Mouse (Mus musculus) lung, embryonic 15.5 days (tissue): Measurements from ENCODE around the gene Cacng6. TPM values are rescaled to one million over a fixed set of nuclear protein-coding genes. Genes with fewer than 3 reads are reported as not detected.
"Not testable (repeated sequence)": the region's sequence is repeated elsewhere in the genome, so short reads cannot be mapped to it uniquely, and the experiment has no call there.

Experiments used
- ATAC-seq: fragments of 200-750 bp; cut with Nextera tagmentation; 2 replicates; pipeline ENCODE4 v1.8.0; 2017; ENCODE audit warnings: moderate number of reproducible peaks, borderline replicate concordance; ENCODE audit not compliant: low FRiP score, low TSS enrichment; ENCODE audit errors: extremely low read depth
- H3K27ac ChIP-seq: fragments of 300-500 bp; sonication (generic); 2 replicates; pipeline ENCODE4 v1.5.1; 2015; ENCODE audit warnings: moderate library complexity, mild to moderate bottlenecking, inconsistent platforms
- H3K27me3 ChIP-seq: fragments of 300-500 bp; sonication (generic); 2 replicates; pipeline ENCODE4 v1.6.1; 2015; ENCODE audit warnings: inconsistent platforms
- H3K36me3 ChIP-seq: fragments of 300-500 bp; sonication (generic); 2 replicates; pipeline ENCODE4 v1.6.1; 2015; ENCODE audit warnings: inconsistent platforms
- H3K4me1 ChIP-seq: fragments of 300-500 bp; sonication (generic); 2 replicates; pipeline ENCODE4 v1.6.1; 2015; ENCODE audit warnings: inconsistent platforms
- H3K4me2 ChIP-seq: fragments of 300-500 bp; sonication (generic); 2 replicates; pipeline ENCODE4 v1.6.1; 2015; ENCODE audit warnings: inconsistent platforms, mild to moderate bottlenecking, moderate library complexity
- H3K4me3 ChIP-seq: fragments of 300-500 bp; sonication (generic); 2 replicates; pipeline ENCODE4 v1.5.1; 2015; ENCODE audit warnings: mild to moderate bottlenecking, inconsistent platforms
- H3K9ac ChIP-seq: fragments of 300-500 bp; sonication (generic); 2 replicates; pipeline ENCODE4 v1.6.1; 2015; ENCODE audit warnings: inconsistent platforms
- H3K9me3 ChIP-seq: fragments of 300-500 bp; sonication (generic); 2 replicates; pipeline ENCODE4 v1.6.1; 2016; ENCODE audit warnings: inconsistent platforms
- WGBS: fragments of 180-500 bp; shearing (Covaris S2); methylation state at CpG from one replicate; pipeline ENCODE4 v1.1.7; 2015; 5-methylcytosine and 5-hydroxymethylcytosine counted together
- polyA plus RNA-seq: library from polyadenylated mRNA; unstranded; fragments of >200 nt; fragmentation: Nextera tagmentation; extraction: Ambion mirVana; gene quantifications from 2 replicates; pipeline ENCODE4 v1.2.1, GENCODE M21; 2015

The Cacng6 gene
- polyA plus RNA-seq, 1 experiment from 2014 or later = not detected

GRCm38 (mm10) chr7:3397355-3397754 lies 26.6 kb upstream of the Cacng6 start:
- WGBS = 71% methylated on average over 10 of the region's 10 CpGs

DNA sequence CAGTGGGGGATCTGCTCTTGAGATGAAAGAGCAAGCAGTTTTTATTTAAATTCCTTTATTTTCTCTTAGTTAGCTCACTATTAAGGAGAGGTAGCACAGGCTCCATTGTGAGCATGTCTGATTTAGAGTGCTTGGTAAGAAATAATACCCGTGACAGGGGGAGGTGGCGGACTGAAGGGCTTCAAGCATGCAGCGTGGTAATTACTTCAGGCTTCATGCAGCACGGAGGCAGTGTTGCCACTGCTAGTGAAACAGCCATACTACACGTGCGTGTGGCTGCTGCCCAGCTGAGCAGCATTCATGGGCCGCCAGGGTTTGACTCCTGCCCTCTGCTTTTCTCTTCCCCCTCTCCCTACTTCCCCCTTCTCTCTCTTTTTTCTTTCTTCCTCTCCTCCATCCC lies 26.2 kb upstream of the Cacng6 start:
- no peaks in the 10 kb centered on the region for H3K27me3 ChIP-seq
- H3K4me3 ChIP-seq = no peak overlapping the region
- H3K27ac ChIP-seq = no peak overlapping the region
- no peak for ATAC-seq
- H3K9me3 ChIP-seq = no peaks in the 10 kb centered on the region
- H3K4me1 ChIP-seq = no peaks in the 10 kb centered on the region
- H3K9ac ChIP-seq = no peak overlapping the region
- H3K4me2 ChIP-seq = no peak overlapping the region
- no peaks in the 10 kb centered on the region for H3K36me3 ChIP-seq
- WGBS = 54% methylated on average over 7 of the region's 7 CpGs

More at GRCm38 (mm10) chr7:3397355-3397754, 26.6 kb upstream of the Cacng6 start:
- Histone ChIP-seq H3K4me1 (no peaks in the 10 kb centered on the region), H3K27ac (no peak overlapping the region), H3K9me3 (no peaks in the 10 kb centered on the region), H3K4me3 (no peak overlapping the region), H3K27me3 (no peaks in the 10 kb centered on the region), H3K4me2 (no peak overlapping the region), H3K36me3 (no peaks in the 10 kb centered on the region), H3K9ac (no peak overlapping the region)
- ATAC-seq = no peak

DNA sequence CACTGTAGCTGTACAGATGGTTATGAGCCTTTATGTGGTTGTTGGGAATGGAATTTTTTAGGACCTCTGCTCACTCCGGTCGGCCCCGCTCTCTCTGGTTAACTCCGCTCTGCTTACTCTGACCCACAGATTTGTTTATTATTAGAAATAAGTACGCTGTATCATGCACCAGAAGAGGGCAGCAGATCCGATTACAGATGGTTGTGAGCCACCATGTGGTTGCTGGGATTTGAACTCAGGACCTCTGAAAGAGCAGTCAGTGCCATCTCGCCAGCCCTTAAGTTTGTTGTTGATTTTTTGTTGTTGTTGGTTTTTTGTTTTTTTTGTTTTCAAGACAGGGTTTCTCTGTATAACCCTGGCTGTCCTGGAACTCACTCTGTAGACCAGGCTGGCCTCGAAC lies 25.6 kb upstream of the Cacng6 start:
- H3K4me2 ChIP-seq, H3K9ac ChIP-seq, H3K4me3 ChIP-seq, ATAC-seq, H3K4me1 ChIP-seq, H3K9me3 ChIP-seq, H3K36me3 ChIP-seq, H3K27me3 ChIP-seq, H3K27ac ChIP-seq: not testable (repeated sequence)
- WGBS = 87% methylated on average over 8 of the region's 8 CpGs

GRCm38 (mm10) chr7:3399937-3400336 lies 24.1 kb upstream of the Cacng6 start:
- H3K4me2 ChIP-seq = no peak overlapping the region

GRCm38 (mm10) chr7:3409729-3410520 lies 14.1 kb upstream of the Cacng6 start:
- Histone ChIP-seq H3K9ac (no peak overlapping the region), H3K36me3 (no peaks in the 10 kb centered on the region), H3K4me1 (peaks cover 12% of the 10 kb centered on the region), H3K4me3 (no peak overlapping the region), H3K27ac (no peak overlapping the region), H3K9me3 (no peaks in the 10 kb centered on the region), H3K27me3 (peaks cover 58% of the 10 kb centered on the region), H3K4me2 (no peak overlapping the region)
- ATAC-seq = no peak
- WGBS = 55% methylated on average over 11 of the region's 11 CpGs

More at GRCm38 (mm10) chr7:3399937-3400336, 24.1 kb upstream of the Cacng6 start:
- H3K4me3 ChIP-seq = no peak overlapping the region
- no peak for ATAC-seq
- H3K9me3 ChIP-seq = no peaks in the 10 kb centered on the region
- no peaks in the 10 kb centered on the region for H3K36me3 ChIP-seq
- H3K27me3 ChIP-seq = no peaks in the 10 kb centered on the region
- no peak overlapping the region for H3K9ac ChIP-seq
- no peak overlapping the region for H3K27ac ChIP-seq
- H3K4me1 ChIP-seq = no peaks in the 10 kb centered on the region

GRCm38 (mm10) chr7:3411160-3411941 lies 12.6 kb upstream of the Cacng6 start:
- peak; percentile 81 for ATAC-seq

DNA sequence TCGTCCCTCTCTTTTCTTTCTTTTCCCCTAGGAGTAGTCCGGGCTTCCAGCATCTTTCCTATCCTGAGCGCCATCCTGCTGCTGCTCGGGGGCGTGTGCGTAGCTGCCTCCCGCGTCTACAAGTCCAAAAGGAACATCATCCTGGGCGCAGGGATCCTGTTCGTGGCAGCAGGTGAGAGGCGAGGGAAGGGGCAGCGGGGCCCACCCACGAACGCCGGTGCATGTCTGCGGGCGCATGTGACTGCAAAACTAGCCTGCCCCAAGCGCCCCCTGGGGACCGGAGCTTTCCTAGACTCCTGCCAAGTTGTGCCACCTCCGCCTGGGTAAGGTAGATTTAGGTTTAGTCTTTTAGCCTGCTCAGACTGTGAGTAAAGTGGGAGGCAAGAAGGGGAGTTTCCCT lies 12.0 kb upstream of the Cacng6 start:
- Histone ChIP-seq H3K4me2 (peak overlapping the region; percentile 71), H3K27ac (no peak overlapping the region), H3K9me3 (no peaks in the 10 kb centered on the region), H3K36me3 (no peaks in the 10 kb centered on the region), H3K4me3 (peak overlapping the region; percentile 39), H3K4me1 (peaks cover 14% of the 10 kb centered on the region), H3K9ac (no peak overlapping the region), H3K27me3 (peaks cover 79% of the 10 kb centered on the region)
- under 1% methylated on average over 20 of the region's 20 CpGs for WGBS
- no peak for ATAC-seq

More at GRCm38 (mm10) chr7:3411160-3411941, 12.6 kb upstream of the Cacng6 start:
- Histone ChIP-seq H3K4me1 (peaks cover 14% of the 10 kb centered on the region), H3K36me3 (no peaks in the 10 kb centered on the region), H3K4me3 (peak overlapping the region; percentile 39), H3K9ac (no peak overlapping the region), H3K27ac (no peak overlapping the region), H3K27me3 (peaks cover 72% of the 10 kb centered on the region), H3K9me3 (no peaks in the 10 kb centered on the region), H3K4me2 (peak overlapping the region; percentile 71)
- 1% methylated on average over 32 of the region's 33 CpGs for WGBS

DNA sequence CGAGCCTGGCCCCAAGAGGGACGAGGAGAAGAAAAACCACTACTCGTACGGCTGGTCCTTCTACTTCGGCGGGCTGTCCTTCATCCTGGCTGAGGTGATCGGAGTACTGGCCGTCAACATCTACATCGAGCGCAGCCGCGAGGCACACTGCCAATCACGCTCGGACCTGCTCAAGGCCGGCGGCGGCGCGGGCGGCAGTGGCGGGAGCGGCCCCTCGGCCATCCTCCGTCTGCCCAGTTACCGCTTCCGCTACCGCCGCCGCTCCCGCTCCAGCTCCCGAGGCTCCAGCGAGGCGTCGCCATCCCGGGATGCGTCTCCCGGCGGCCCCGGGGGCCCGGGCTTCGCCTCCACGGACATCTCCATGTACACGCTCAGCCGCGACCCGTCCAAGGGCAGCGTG lies 9.1 kb upstream of the Cacng6 start:
- H3K27me3 ChIP-seq = peaks cover 90% of the 10 kb centered on the region
- peak overlapping the region; percentile 53 for H3K4me3 ChIP-seq
- H3K27ac ChIP-seq = no peak overlapping the region
- peak overlapping the region; percentile 39 for H3K9ac ChIP-seq
- H3K4me2 ChIP-seq = peak overlapping the region; percentile 99
- no peaks in the 10 kb centered on the region for H3K36me3 ChIP-seq
- under 1% methylated on average over 36 of the region's 47 CpGs for WGBS
- peaks cover 14% of the 10 kb centered on the region for H3K4me1 ChIP-seq
- no peak for ATAC-seq
- H3K9me3 ChIP-seq = no peaks in the 10 kb centered on the region

DNA sequence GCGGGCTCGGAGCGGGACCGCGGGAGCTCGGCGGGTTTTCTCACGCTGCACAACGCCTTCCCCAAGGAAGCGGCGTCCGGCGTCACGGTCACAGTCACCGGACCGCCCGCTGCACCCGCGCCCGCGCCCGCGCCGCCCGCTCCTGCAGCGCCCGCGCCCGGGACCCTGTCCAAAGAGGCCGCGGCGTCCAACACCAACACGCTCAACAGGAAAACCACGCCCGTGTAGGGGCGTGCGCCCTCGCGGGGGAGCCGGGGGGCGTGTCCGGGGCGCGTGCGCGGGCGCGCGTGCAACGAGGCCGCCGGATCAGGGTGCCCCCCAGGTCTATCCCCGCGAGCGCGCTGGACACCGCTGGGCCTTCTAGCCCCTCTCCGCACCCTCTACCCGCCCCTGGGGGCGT lies 8.6 kb upstream of the Cacng6 start:
- under 1% methylated on average over 49 of the region's 60 CpGs for WGBS
- Histone ChIP-seq H3K27ac (no peak overlapping the region), H3K9ac (peak overlapping the region; percentile 39), H3K4me3 (peak overlapping the region; percentile 53), H3K36me3 (no peaks in the 10 kb centered on the region), H3K9me3 (no peaks in the 10 kb centered on the region), H3K27me3 (peaks cover 87% of the 10 kb centered on the region), H3K4me1 (peaks cover 14% of the 10 kb centered on the region), H3K4me2 (peak overlapping the region; percentile 99)
- peak; percentile 40 for ATAC-seq

DNA sequence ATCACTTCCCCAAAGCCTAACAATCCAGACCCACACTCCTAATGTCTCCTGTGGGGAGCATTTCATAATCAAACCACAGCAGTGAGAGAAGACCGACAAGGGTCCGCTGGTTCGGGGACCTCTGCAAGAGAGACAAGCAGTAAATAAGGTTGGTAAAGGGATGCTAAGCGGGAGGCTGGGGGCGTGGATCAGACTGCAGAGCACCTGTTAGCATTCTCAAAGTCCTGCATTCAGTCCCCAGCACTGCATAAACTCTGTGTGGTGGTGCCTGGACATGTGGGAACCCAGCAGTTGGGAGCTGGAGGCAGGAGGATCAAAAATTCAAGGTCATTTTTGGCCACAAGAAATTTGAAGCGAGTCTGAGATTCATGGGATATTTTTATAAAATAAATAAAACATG lies 4.1 kb upstream of the Cacng6 start:
- Histone ChIP-seq H3K4me1 (peaks cover 3% of the 10 kb centered on the region; the same call in 1 of the 2 replicates), H3K4me2 (no peak overlapping the region), H3K27me3 (peaks cover 88% of the 10 kb centered on the region), H3K9me3 (no peaks in the 10 kb centered on the region), H3K36me3 (no peaks in the 10 kb centered on the region), H3K4me3 (no peak overlapping the region), H3K9ac (no peak overlapping the region), H3K27ac (no peak overlapping the region)
- no peak for ATAC-seq
- 34% methylated on average over 6 of the region's 6 CpGs for WGBS

GRCm38 (mm10) chr7:3420466-3420865 lies 3.5 kb upstream of the Cacng6 start:
- Histone ChIP-seq H3K4me1 (peaks cover 3% of the 10 kb centered on the region; the same call in 1 of the 2 replicates), H3K9me3 (no peaks in the 10 kb centered on the region), H3K9ac (no peak overlapping the region), H3K4me2 (no peak overlapping the region), H3K4me3 (no peak overlapping the region), H3K27me3 (peaks cover 87% of the 10 kb centered on the region), H3K36me3 (no peaks in the 10 kb centered on the region), H3K27ac (no peak overlapping the region)
- WGBS = 30% methylated on average over 5 of the region's 5 CpGs
- ATAC-seq = no peak

DNA sequence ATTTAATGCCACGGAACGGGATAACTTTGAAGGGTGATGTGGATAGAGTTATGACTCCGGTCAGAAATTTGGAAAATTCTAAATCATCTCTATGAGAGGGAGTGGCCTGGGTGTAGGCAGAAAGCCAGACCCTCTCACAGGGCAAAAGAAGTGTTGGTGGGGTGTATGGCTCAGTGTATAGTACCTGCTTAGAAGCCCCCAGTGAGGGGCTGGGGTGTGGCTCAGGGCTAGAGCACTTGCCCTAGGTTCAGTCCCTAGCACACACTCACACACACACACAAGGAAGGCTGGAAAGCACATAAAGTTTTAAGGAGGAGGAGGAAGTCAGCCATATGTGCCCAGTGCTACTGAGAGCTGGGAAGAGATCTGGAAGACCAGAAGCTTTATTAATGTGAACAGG lies 2.7 kb upstream of the Cacng6 start:
- WGBS = 63% methylated on average over 3 of the region's 3 CpGs
- peaks cover 84% of the 10 kb centered on the region for H3K27me3 ChIP-seq

More for the DNA sequence above, 2.7 kb upstream of the Cacng6 start:
- Histone ChIP-seq H3K27ac (no peak overlapping the region), H3K4me2 (no peak overlapping the region), H3K9me3 (no peaks in the 10 kb centered on the region), H3K9ac (no peak overlapping the region), H3K4me1 (no peaks in the 10 kb centered on the region), H3K36me3 (no peaks in the 10 kb centered on the region), H3K4me3 (no peak overlapping the region)
- ATAC-seq = no peak
